Mouse (Mus musculus): ENCODE data around the gene Poln. TPM values are rescaled to one million over a fixed set of nuclear protein-coding genes. Genes with fewer than 3 reads are reported as not detected.
A peak's percentile ranks its signal among the peaks of the same experiment; 100 is the strongest.

The Poln gene
- polyA plus RNA-seq, 1 experiment from 2014 or later = 0.53 TPM

DNA sequence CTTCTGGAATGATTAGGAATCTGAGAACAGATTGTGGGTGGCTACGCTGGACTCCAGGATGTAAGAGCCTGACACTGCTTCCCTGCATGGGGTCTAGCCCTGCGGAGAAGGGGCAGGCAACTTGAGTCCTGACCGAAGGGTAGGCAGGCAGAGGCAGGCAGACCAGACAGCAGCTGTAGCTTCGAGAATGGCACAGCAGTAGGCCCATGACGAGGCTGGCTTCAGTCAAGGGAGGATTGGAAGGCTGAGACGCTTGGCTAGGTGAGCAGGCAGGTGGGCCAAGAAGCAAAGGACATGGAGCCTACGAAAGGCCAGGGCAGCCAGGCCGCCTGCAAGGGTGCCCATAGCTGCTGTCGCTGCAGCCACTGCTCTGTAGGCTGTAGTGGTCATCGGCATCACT is 7.4 kb upstream of the Poln start:
- DNase-seq (ENCODE audit: low read depth, low spot score) = no peak
- in situ Hi-C loops (cut with MboI; ENCODE audit: low pct_unique_long_range_greater_than_20kb) = no loop called here
- ATAC-seq = no peak

GRCm38 (mm10) chr5:34175403-34175694 is 6.1 kb upstream of the Poln start:
- DNase-seq (ENCODE audit: low read depth, low spot score) (no peak), ATAC-seq (no peak)
- ChIA-PET CTCF (no interaction called here), POLR2A (interaction anchor here (1.2 kb wide), 1 partner anchor 12 kb away, joined by 3 read pairs; the partner anchor contains the start of gene Mxd4)
- no peaks in the 10 kb centered on the region for H3K27me3 ChIP-seq
- in situ Hi-C loops (cut with MboI; ENCODE audit: low pct_unique_long_range_greater_than_20kb) = no loop called here
- no peak for TF ChIP-seq CTCF (IDR thresholded peaks at IDR 0.05)

More for the DNA sequence above, 7.4 kb upstream of the Poln start:
- no peaks in the 10 kb centered on the region for H3K27me3 ChIP-seq
- ChIA-PET POLR2A (no interaction called here), CTCF (no interaction called here)
- TF ChIP-seq CTCF (IDR thresholded peaks at IDR 0.05) = no peak

GRCm38 (mm10) chr5:34174550-34175402 is 5.5 kb upstream of the Poln start:
- no peaks in the 10 kb centered on the region for H3K27me3 ChIP-seq
- in situ Hi-C loops (cut with MboI; ENCODE audit: low pct_unique_long_range_greater_than_20kb) = no loop called here
- DNase-seq (ENCODE audit: low read depth, low spot score) = no peak
- no peak for ATAC-seq
- ChIA-PET CTCF (interaction anchor here (0.9 to 1.1 kb wide), 2 partner anchors 9 to 11 kb away, joined by 3 to 4 read pairs; no protein-coding TSS in a partner anchor), POLR2A (interaction anchor here (1.2 to 2.1 kb wide), 2 partner anchors 9 to 12 kb away, joined by 3 to 6 read pairs; partner anchors contain the start of gene Mxd4)
- TF ChIP-seq CTCF (IDR thresholded peaks at IDR 0.05) = no peak

DNA sequence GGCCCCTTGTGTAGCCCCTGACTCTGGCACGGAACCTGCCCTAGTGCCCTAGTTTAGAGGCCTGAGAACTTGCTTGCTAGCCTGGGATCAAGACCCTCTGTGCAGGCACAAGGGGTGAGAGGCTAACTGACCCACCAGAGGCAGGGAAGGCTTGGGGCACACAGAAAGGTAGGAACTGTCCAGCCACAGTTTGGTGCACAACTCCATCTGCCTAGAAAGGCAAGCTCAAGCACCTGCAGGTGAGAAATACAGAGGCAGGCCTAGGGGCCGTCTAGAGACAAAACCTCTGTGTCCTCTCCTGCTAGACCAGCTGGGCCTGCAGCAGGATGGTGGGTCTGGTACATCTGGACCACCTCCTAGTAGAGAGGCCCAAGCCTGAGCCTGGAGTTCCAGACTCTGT is 4.8 kb upstream of the Poln start:
- no peak for TF ChIP-seq CTCF (IDR thresholded peaks at IDR 0.05)
- CTCF ChIA-PET = interaction anchor here (0.9 to 1.1 kb wide), 2 partner anchors 8 to 10 kb away, joined by 3 to 4 read pairs; no protein-coding TSS in a partner anchor
- DNase-seq (ENCODE audit: low read depth, low spot score) (no peak), ATAC-seq (no peak)
- no peaks in the 10 kb centered on the region for H3K27me3 ChIP-seq
- in situ Hi-C loops (cut with MboI; ENCODE audit: low pct_unique_long_range_greater_than_20kb) = no loop called here
- POLR2A ChIA-PET = interaction anchor here (2.1 kb wide), 1 partner anchor 10 kb away, joined by 6 read pairs; no protein-coding TSS in a partner anchor

GRCm38 (mm10) chr5:34170726-34171125 is 1.5 kb upstream of the Poln start:
- H3K27me3 ChIP-seq = no peaks in the 10 kb centered on the region
- POLR2A ChIA-PET = interaction anchor here (1.7 to 2.5 kb wide), 2 partner anchors 11 to 16 kb away, joined by 4 to 8 read pairs; no protein-coding TSS in a partner anchor
- CTCF ChIA-PET = interaction anchor here (1.0 kb wide), 1 partner anchor 9 kb away, joined by 3 read pairs; no protein-coding TSS in a partner anchor
- no peak for TF ChIP-seq CTCF (IDR thresholded peaks at IDR 0.05)
- no peak for DNase-seq (ENCODE audit: low read depth, low spot score)
- no peak for ATAC-seq
- in situ Hi-C loops (cut with MboI; ENCODE audit: low pct_unique_long_range_greater_than_20kb) = no loop called here

DNA sequence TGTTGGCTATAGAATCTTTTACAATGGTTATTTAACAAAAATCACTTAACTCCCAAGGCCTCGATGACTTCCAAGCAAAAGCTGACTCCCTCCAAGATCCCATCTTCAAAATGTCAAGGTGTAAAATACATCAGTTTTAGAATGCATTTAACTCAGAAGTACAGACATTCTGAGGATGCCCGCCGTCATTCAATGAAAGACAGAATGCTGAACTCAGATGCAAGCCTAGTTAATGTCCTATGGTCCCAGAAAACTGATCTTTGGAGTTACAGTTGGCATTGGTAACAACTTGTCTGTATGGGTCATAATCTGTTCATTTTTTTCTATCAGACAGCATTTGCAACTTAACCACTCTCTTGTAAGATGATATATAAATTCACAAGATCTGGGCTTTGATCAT is 706 bp upstream of the Poln start:
- ChIA-PET POLR2A (interaction anchor here (2.5 kb wide), 1 partner anchor 12 kb away, joined by 8 read pairs; no protein-coding TSS in a partner anchor), CTCF (no interaction called here)
- no peak for DNase-seq (ENCODE audit: low read depth, low spot score)
- in situ Hi-C loops (cut with MboI; ENCODE audit: low pct_unique_long_range_greater_than_20kb) = no loop called here
- no peak for TF ChIP-seq CTCF (IDR thresholded peaks at IDR 0.05)
- H3K27me3 ChIP-seq = no peaks in the 10 kb centered on the region
- no peak for ATAC-seq

GRCm38 (mm10) chr5:34167857-34168256 is 1.4 kb downstream of the Poln start:
- CTCF ChIA-PET = no interaction called here
- no peak for ATAC-seq
- no peak for TF ChIP-seq CTCF (IDR thresholded peaks at IDR 0.05)
- no peaks in the 10 kb centered on the region for H3K27me3 ChIP-seq
- POLR2A ChIA-PET = no interaction called here
- no peak for DNase-seq (ENCODE audit: low read depth, low spot score)
- in situ Hi-C loops (cut with MboI; ENCODE audit: low pct_unique_long_range_greater_than_20kb) = no loop called here

- DNase-seq (ENCODE audit: low read depth, low spot score) (no peak), ATAC-seq (no peak)
- POLR2A ChIA-PET = interaction anchor here (0.7 kb wide), 1 partner anchor 25 kb away, joined by 4 read pairs; no protein-coding TSS in a partner anchor
Measured at GRCm38 (mm10) chr5:34165793-34166192, 3.5 kb downstream of the Poln start.

DNA sequence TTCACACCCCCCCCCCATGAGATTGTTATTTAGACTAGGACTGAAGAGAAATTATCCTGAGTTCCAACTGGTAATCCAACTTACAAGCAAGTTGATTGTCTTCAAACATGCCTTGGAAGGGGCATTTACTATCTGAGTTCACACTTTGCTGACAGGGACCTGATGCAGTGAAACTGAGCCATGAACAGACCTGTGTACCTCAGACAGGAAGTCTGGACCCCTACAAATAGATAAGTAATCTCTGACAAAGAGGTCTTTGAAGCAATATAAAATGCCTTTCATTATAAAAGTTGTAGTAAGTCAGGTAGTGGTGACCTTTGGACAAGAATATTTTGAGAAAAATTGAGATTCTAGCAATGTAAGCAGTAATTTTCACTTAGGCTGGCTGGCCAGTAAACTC is 20.8 kb downstream of the Poln start:
- ChIA-PET POLR2A (no interaction called here), CTCF (no interaction called here)
- no peak for DNase-seq (ENCODE audit: low read depth, low spot score)
- no peaks in the 10 kb centered on the region for H3K27me3 ChIP-seq
- in situ Hi-C loops (cut with MboI; ENCODE audit: low pct_unique_long_range_greater_than_20kb) = no loop called here
- TF ChIP-seq CTCF (IDR thresholded peaks at IDR 0.05) = no peak
- ATAC-seq = no peak

More at GRCm38 (mm10) chr5:34165793-34166192, 3.5 kb downstream of the Poln start:
- no peaks in the 10 kb centered on the region for H3K27me3 ChIP-seq
- in situ Hi-C loops (cut with MboI; ENCODE audit: low pct_unique_long_range_greater_than_20kb) = no loop called here
- CTCF ChIA-PET = interaction anchor here (1.1 to 1.5 kb wide), 4 partner anchors 8 to 45 kb away, joined by 3 to 4 read pairs (median 3); no protein-coding TSS in a partner anchor
- TF ChIP-seq CTCF (IDR thresholded peaks at IDR 0.05) = no peak

DNA sequence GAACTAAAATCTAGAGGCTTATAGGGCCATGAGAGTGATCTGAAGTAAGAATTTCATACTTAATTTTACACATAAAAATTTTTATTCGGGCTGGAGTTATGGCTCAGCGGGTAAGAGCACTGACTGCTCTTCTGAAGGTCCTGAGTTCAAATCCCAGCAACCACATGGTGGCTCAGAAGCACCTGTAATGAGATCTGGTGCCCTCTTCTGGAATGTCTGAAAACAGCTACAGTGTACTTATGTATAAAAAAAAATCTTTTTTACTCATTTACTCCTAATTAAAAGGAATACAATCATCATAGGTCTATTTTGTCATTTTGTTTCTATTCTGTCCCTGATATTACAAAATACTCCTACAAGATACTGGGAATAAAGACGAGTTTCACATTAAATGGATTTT is 21.7 kb downstream of the Poln start:
- no peak for DNase-seq (ENCODE audit: low read depth, low spot score)
- TF ChIP-seq CTCF (IDR thresholded peaks at IDR 0.05) = peak; percentile 58
- ATAC-seq = no peak
- no peaks in the 10 kb centered on the region for H3K27me3 ChIP-seq
- ChIA-PET POLR2A (no interaction called here), CTCF (no interaction called here)
- in situ Hi-C loops (cut with MboI; ENCODE audit: low pct_unique_long_range_greater_than_20kb) = no loop called here

DNA sequence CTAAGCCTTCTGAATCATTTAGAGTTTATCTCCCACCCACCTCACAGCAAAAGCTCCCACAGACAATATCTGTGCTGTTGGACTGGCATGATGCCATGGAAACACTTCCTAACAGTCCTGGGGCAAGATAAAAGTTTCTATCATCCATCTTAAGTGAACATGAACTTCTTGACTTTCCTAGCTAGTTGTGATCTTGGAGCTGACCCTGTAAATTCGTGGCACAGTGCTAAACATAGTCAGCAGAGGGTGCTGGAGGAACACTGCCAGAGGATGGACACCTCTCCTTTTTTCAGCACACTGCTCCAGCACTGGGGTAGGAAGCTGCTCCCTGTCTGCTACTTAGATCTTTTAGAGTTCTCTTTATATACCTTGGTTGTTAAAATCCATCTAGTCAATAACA is 29.5 kb downstream of the Poln start:
- TF ChIP-seq CTCF (IDR thresholded peaks at IDR 0.05) = peak; percentile 81
- ATAC-seq (no peak), DNase-seq (ENCODE audit: low read depth, low spot score) (no peak)
- in situ Hi-C loops (cut with MboI; ENCODE audit: low pct_unique_long_range_greater_than_20kb) = no loop called here
- ChIA-PET CTCF (interaction anchor here (1.1 to 1.3 kb wide), 4 partner anchors 43 to 165 kb away, joined by 3 to 5 read pairs (median 3); no protein-coding TSS in a partner anchor), POLR2A (no interaction called here)
- no peaks in the 10 kb centered on the region for H3K27me3 ChIP-seq

Measured in Patski (cell line).